In the genomic region with DNA sequence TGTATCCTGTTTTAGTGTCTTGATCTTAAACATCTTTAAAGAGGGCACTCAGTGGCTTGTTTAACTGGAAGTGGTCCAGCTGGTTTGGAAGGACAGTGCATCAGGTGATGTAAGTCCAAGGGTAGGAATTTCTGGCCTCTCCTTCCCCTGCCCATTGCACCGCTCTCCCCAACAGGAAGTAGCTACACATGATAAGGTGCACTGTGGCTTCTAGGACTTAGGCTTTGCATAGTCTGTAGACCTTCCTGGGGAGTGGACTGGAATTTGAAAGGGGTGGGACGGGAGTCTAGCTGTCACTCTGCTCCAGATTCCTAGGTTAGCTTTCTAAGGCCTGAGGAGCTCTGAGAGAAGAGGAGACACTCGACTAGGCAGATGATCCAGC, we compare ENCODE assay signal across 28 mouse cellular contexts. TPM values are rescaled to one million over a fixed set of nuclear protein-coding genes. Genes with fewer than 3 reads are reported as not detected.
A peak's percentile ranks its signal among the peaks of the same experiment; 100 is the strongest.
DNase-seq lines count a peak whose midpoint lies in the region; ATAC-seq and TF ChIP-seq lines count a peak whose summit lies in the region.
"Had no signal": no experiment of that assay in that cellular context is flagged by ENCODE, and none has a peak within 500 bp of the region (broad histone marks: within the 10 kb centered on the region; RNA-seq: fewer than 3 reads in every experiment).

No protein-coding gene starts in this region.

- no peak overlapping the region for H3K27ac ChIP-seq in forebrain, embryonic 13.5 days
- H3K27ac ChIP-seq in forebrain, embryonic 16.5 days (ENCODE audit: low read length): no peak overlapping the region
- no peak overlapping the region for H3K27ac ChIP-seq in midbrain, embryonic 13.5 days
- no peak overlapping the region for H3K27ac ChIP-seq in midbrain, postnatal 0 days (ENCODE audit: low read depth, low read length)
- H3K27ac ChIP-seq: gastrocnemius, adult 2 months; hindbrain, embryonic 15.5 days; intestine, embryonic 15.5 days; limb, embryonic 12.5 days; midbrain, embryonic 15.5 days had no signal

- no peaks in the 10 kb centered on the region for H3K36me3 ChIP-seq in forebrain, embryonic 13.5 days (ENCODE audit: poor library complexity, severe bottlenecking)
- no peaks in the 10 kb centered on the region for H3K36me3 ChIP-seq in forebrain, embryonic 16.5 days (ENCODE audit: control insufficient read depth, insufficient read depth)
- no peaks in the 10 kb centered on the region for H3K36me3 ChIP-seq in midbrain, embryonic 13.5 days
- H3K36me3 ChIP-seq in midbrain, postnatal 0 days (ENCODE audit: insufficient read depth, low read length): no peaks in the 10 kb centered on the region
- H3K36me3 ChIP-seq: hindbrain, embryonic 15.5 days; intestine, embryonic 15.5 days; limb, embryonic 12.5 days; midbrain, embryonic 15.5 days had no signal

- H3K4me3 ChIP-seq in forebrain, embryonic 13.5 days: no peak overlapping the region
- no peak overlapping the region for H3K4me3 ChIP-seq in forebrain, embryonic 16.5 days (replicated peaks; ENCODE audit: low read length)
- H3K4me3 ChIP-seq in midbrain, embryonic 13.5 days (replicated peaks): no peak overlapping the region
- H3K4me3 ChIP-seq in midbrain, postnatal 0 days (ENCODE audit: low read depth, low read length): no peak overlapping the region
- H3K4me3 ChIP-seq: gastrocnemius, adult 2 months; hindbrain, embryonic 15.5 days; intestine, embryonic 15.5 days; megakaryocyte, embryonic 14.5 days; midbrain, embryonic 15.5 days had no signal

- H3K27me3 ChIP-seq in forebrain, embryonic 13.5 days: peaks cover 50% of the 10 kb centered on the region
- no peaks in the 10 kb centered on the region; the same call in 1 of the 2 replicates for H3K27me3 ChIP-seq in forebrain, embryonic 16.5 days (replicated peaks; ENCODE audit: control insufficient read depth, insufficient read depth, low read length)
- peaks cover 15% of the 10 kb centered on the region; the same call in 1 of the 2 replicates for H3K27me3 ChIP-seq in midbrain, embryonic 13.5 days
- no peaks in the 10 kb centered on the region for H3K27me3 ChIP-seq in midbrain, postnatal 0 days (ENCODE audit: insufficient read depth, low read length)
- H3K27me3 ChIP-seq: hindbrain, embryonic 15.5 days had no signal

- no peaks in the 10 kb centered on the region for H3K9me3 ChIP-seq in forebrain, embryonic 13.5 days (replicated peaks)
- H3K9me3 ChIP-seq in forebrain, embryonic 16.5 days (ENCODE audit: control insufficient read depth, low read length): no peaks in the 10 kb centered on the region
- no peaks in the 10 kb centered on the region for H3K9me3 ChIP-seq in midbrain, embryonic 13.5 days
- no peaks in the 10 kb centered on the region for H3K9me3 ChIP-seq in midbrain, postnatal 0 days (ENCODE audit: low read length)
- H3K9me3 ChIP-seq: hindbrain, embryonic 15.5 days; intestine, embryonic 15.5 days; limb, embryonic 12.5 days; megakaryocyte, embryonic 14.5 days; midbrain, embryonic 15.5 days had no signal

- no peak for DNase-seq in midbrain, postnatal 0 days (ENCODE audit: low spot score)
- DNase-seq in lung, postnatal 10 days: peak; percentile 16
- DNase-seq in right cerebral cortex, postnatal 14 days: no peak
- DNase-seq in MN1 (ENCODE audit: low spot score): no peak
- DNase-seq: adrenal gland, postnatal 25 days; B cell, adult 2 months; cerebellum, adult 9-11 months; gastrocnemius, adult 2 months; layer of hippocampus, postnatal 36 days; right cerebral cortex, postnatal 4 days; thymus, postnatal 14 days had no signal

- WGBS in forebrain, embryonic 13.5 days: 19% methylated on average over 3 of the region's 3 CpGs
- WGBS in forebrain, embryonic 16.5 days: 14% methylated on average over 3 of the region's 3 CpGs
- 41% methylated on average over 3 of the region's 3 CpGs for WGBS in midbrain, embryonic 13.5 days
- 65% methylated on average over 3 of the region's 3 CpGs for WGBS in midbrain, postnatal 0 days

- peak overlapping the region; percentile 49 for H3K4me2 ChIP-seq in forebrain, embryonic 13.5 days
- H3K4me2 ChIP-seq in forebrain, embryonic 16.5 days (ENCODE audit: low read length): no peak overlapping the region
- H3K4me2 ChIP-seq in midbrain, embryonic 13.5 days (replicated peaks): peak overlapping the region; percentile 26; the same call in 1 of the 2 replicates
- no peak overlapping the region for H3K4me2 ChIP-seq in midbrain, postnatal 0 days (ENCODE audit: low read depth, low read length, poor library complexity, severe bottlenecking)
- H3K4me2 ChIP-seq: intestine, embryonic 15.5 days; liver, embryonic 11.5 days had no signal

- no peak for TF ChIP-seq CTCF in midbrain, postnatal 0 days (IDR thresholded peaks at IDR 0.05)

- H3K9ac ChIP-seq in forebrain, embryonic 13.5 days: no peak overlapping the region
- no peak overlapping the region for H3K9ac ChIP-seq in forebrain, embryonic 16.5 days (replicated peaks; ENCODE audit: low read depth, low read length)
- H3K9ac ChIP-seq in midbrain, embryonic 13.5 days (replicated peaks): no peak overlapping the region
- no peak overlapping the region for H3K9ac ChIP-seq in midbrain, postnatal 0 days (replicated peaks; ENCODE audit: low read length, poor library complexity, severe bottlenecking)
- H3K9ac ChIP-seq: hindbrain, embryonic 15.5 days; intestine, embryonic 15.5 days; limb, embryonic 12.5 days; midbrain, embryonic 15.5 days had no signal

- H3K4me1 ChIP-seq in forebrain, embryonic 13.5 days: peaks cover 24% of the 10 kb centered on the region
- peaks cover 13% of the 10 kb centered on the region for H3K4me1 ChIP-seq in forebrain, embryonic 16.5 days (replicated peaks; ENCODE audit: control insufficient read depth, insufficient read depth, low read length)
- peaks cover 25% of the 10 kb centered on the region for H3K4me1 ChIP-seq in midbrain, embryonic 13.5 days (replicated peaks)
- H3K4me1 ChIP-seq in midbrain, postnatal 0 days (ENCODE audit: insufficient read depth, low read length): no peaks in the 10 kb centered on the region
- H3K4me1 ChIP-seq: intestine, embryonic 15.5 days had no signal

- ATAC-seq in forebrain, embryonic 13.5 days: no peak
- no peak for ATAC-seq in forebrain, embryonic 16.5 days
- no peak for ATAC-seq in midbrain, embryonic 13.5 days
- ATAC-seq in midbrain, postnatal 0 days (ENCODE audit: low FRiP score): no peak
- ATAC-seq: intestine, embryonic 15.5 days; midbrain, embryonic 15.5 days had no signal

RNA-seq across cellular contexts. Expression of gene 1700024G13Rik, which starts 8.1 kb away (rescaled TPM):
- 0.50 and 0.74 TPM in 2 replicates for polyA plus RNA-seq in forebrain, embryonic 13.5 days (2015; fragmentation: Nextera tagmentation; extraction: Ambion mirVana)
- 0.68 and 0.70 TPM in 2 replicates for polyA plus RNA-seq in forebrain, embryonic 16.5 days (2015; fragmentation: Nextera tagmentation; extraction: Ambion mirVana)
- polyA plus RNA-seq in midbrain, embryonic 13.5 days (2015; fragmentation: Nextera tagmentation; extraction: Ambion mirVana): 0.32 TPM in 1 of 2 replicates, not detected in the other
- 1.8 TPM in 1 of 2 replicates, not detected in the other for total RNA-seq in midbrain, postnatal 0 days (2014; rRNA removed)
- 0.67 and 0.68 TPM in 2 replicates for polyA plus RNA-seq in midbrain, postnatal 0 days (2015; fragmentation: Nextera tagmentation; extraction: Ambion mirVana)
- total RNA-seq: adrenal gland, postnatal 25 days; CH12.LX; gastrocnemius, adult 2 months; gastrocnemius, postnatal 4 days; heart, adult 8-10 months; heart, postnatal 25 days; layer of hippocampus, postnatal 36 days; left cerebral cortex, postnatal 10 days had no signal
- polyA plus RNA-seq: heart, embryonic 14.5 days; intestine, embryonic 15.5 days; limb, embryonic 12.5 days; liver, embryonic 11.5 days; neural tube, embryonic 14.5 days; stomach, embryonic 14.5 days had no signal

RNA-seq across cellular contexts. Expression of gene Ogdhl, which starts 58.3 kb away (rescaled TPM):
- polyA plus RNA-seq in forebrain, embryonic 13.5 days (2015; fragmentation: Nextera tagmentation; extraction: Ambion mirVana): 20.3 and 21.7 TPM in 2 replicates
- polyA plus RNA-seq in forebrain, embryonic 16.5 days (2015; fragmentation: Nextera tagmentation; extraction: Ambion mirVana): 25.2 and 29.6 TPM in 2 replicates
- 25.9 and 29.6 TPM in 2 replicates for polyA plus RNA-seq in midbrain, embryonic 13.5 days (2015; fragmentation: Nextera tagmentation; extraction: Ambion mirVana)
- 36.4 and 38.6 TPM in 2 replicates for total RNA-seq in midbrain, postnatal 0 days (2014; rRNA removed)
- 25.5 and 25.8 TPM in 2 replicates for polyA plus RNA-seq in midbrain, postnatal 0 days (2015; fragmentation: Nextera tagmentation; extraction: Ambion mirVana)

Comparison
In these comparisons a context has a peak if more than half of its experiments do, and no peak if none do; other contexts are left out.
1. H3K4me2 ChIP-seq: peak in forebrain, embryonic 13.5 days (single experiment) and midbrain, embryonic 13.5 days (single experiment); none in forebrain, embryonic 16.5 days (single experiment) and midbrain, postnatal 0 days (single experiment).